Mouse (Mus musculus) spleen, adult 2 months (tissue): Measurements from ENCODE around the gene Gtsf1l. TPM values are rescaled to one million over a fixed set of nuclear protein-coding genes. Genes with fewer than 3 reads are reported as not detected.

ENCODE experiments used
- DNase-seq, 2 experiments: peaks; one replicate each; pipeline versions ENCODE4 v3.0.0 to v3.0.0-alpha.2; 2012 to 2021; ENCODE audit warnings: low spot score in 2 of 2, low read depth in 1 of 2
- H3K27ac ChIP-seq: fragments of 200-500 bp; 2 replicates; pipeline ENCODE4 v1.5.1; 2012; ENCODE audit warnings: low read length, inconsistent platforms; ENCODE audit not compliant: insufficient read depth
- H3K27me3 ChIP-seq: fragments of 200-500 bp; 2 replicates; pipeline ENCODE4 v1.6.1; 2012; ENCODE audit warnings: mild to moderate bottlenecking, moderate library complexity, low read length, inconsistent platforms; ENCODE audit not compliant: control insufficient read depth, insufficient read depth
- H3K36me3 ChIP-seq: fragments of 200-500 bp; 2 replicates; pipeline ENCODE4 v1.6.1; 2012; ENCODE audit warnings: mild to moderate bottlenecking, low read length, inconsistent platforms; ENCODE audit not compliant: control insufficient read depth, insufficient read depth
- H3K4me1 ChIP-seq: fragments of 200-500 bp; 2 replicates; pipeline ENCODE4 v1.6.1; 2011; ENCODE audit warnings: inconsistent platforms; ENCODE audit not compliant: control insufficient read depth, insufficient read depth, insufficient read length
- H3K4me3 ChIP-seq: fragments of 200-500 bp; 2 replicates; pipeline ENCODE4 v1.5.1; 2011; ENCODE audit warnings: mild to moderate bottlenecking, inconsistent platforms; ENCODE audit not compliant: insufficient read depth, insufficient read length; ENCODE audit errors: extremely low read depth
- CTCF ChIP-seq: fragments of 200-500 bp; IDR thresholded peaks from 2 replicates; pipeline ENCODE4 v1.5.1; 2011; ENCODE audit warnings: mild to moderate bottlenecking, inconsistent platforms; ENCODE audit not compliant: insufficient read depth, insufficient read length, insufficient replicate concordance; ENCODE audit errors: extremely low read depth
- POLR2A ChIP-seq: fragments of 200-500 bp; IDR thresholded peaks from 2 replicates; pipeline ENCODE4 v1.6.1; 2011; ENCODE audit warnings: low read depth, low read length, inconsistent platforms
- WGBS: fragments of 180-500 bp; shearing (Covaris S2); methylation state at CpG from one replicate; pipeline ENCODE4 v1.1.7; 2018; 5-methylcytosine and 5-hydroxymethylcytosine counted together
- polyA plus RNA-seq: library from polyadenylated mRNA; depleted of rRNA; stranded (reverse); fragments of >200 nt; gene quantifications from 2 replicates; pipeline ENCODE4 v1.2.3, GENCODE M21; 2012

Gene Gtsf1l
- polyA plus RNA-seq, 1 experiment, result not detected

GRCm38 (mm10) chr2:163074808-163075207 is 12.8 kb downstream of the Gtsf1l start:
- no peaks in the 10 kb centered on the region for H3K4me1 ChIP-seq
- 95% methylated on average over 12 of the region's 12 CpGs for WGBS
- no peak overlapping the region for H3K4me3 ChIP-seq
- TF ChIP-seq CTCF, result no peak
- no peak for TF ChIP-seq POLR2A
- no peak overlapping the region for H3K27ac ChIP-seq
- no peaks in the 10 kb centered on the region for H3K27me3 ChIP-seq
- no peaks in the 10 kb centered on the region for H3K36me3 ChIP-seq
- no peak for DNase-seq

DNA sequence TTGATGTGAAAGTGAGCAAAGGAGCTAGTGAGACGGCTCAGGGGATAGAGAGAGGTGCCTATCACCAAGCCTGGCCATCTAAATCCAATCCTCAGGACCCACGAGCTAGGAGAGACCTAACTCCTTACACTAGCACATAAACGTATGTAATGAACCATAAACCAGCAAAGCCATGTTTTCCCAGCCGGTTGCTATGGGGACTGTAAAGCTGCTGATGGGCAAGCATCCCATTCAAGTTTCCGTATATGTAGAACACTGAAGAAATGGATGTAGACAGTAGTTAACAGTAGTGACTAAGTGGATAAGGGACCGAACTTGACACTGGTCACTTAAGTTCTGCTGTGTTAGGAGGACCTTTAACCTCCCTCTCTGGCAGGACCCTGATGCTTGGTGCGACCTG is 13.6 kb downstream of the Gtsf1l start:
- no peak for DNase-seq
- no peak overlapping the region for H3K27ac ChIP-seq
- no peak overlapping the region for H3K4me3 ChIP-seq
- no peaks in the 10 kb centered on the region for H3K27me3 ChIP-seq
- WGBS, result 96% methylated on average over 7 of the region's 7 CpGs
- no peaks in the 10 kb centered on the region for H3K4me1 ChIP-seq
- TF ChIP-seq CTCF (no peak), POLR2A (no peak)
- H3K36me3 ChIP-seq, result no peaks in the 10 kb centered on the region

- WGBS, result 95% methylated on average over 9 of the region's 9 CpGs
- H3K27me3 ChIP-seq, result no peaks in the 10 kb centered on the region
- no peak overlapping the region for H3K4me3 ChIP-seq
- no peaks in the 10 kb centered on the region for H3K4me1 ChIP-seq
- no peak for TF ChIP-seq CTCF
- TF ChIP-seq POLR2A, result no peak
- DNase-seq, result no peak
- H3K27ac ChIP-seq, result no peak overlapping the region
- H3K36me3 ChIP-seq, result no peaks in the 10 kb centered on the region
These were observed 14.5 kb downstream of the Gtsf1l start for GRCm38 (mm10) chr2:163073023-163073757.

GRCm38 (mm10) chr2:163071590-163071989 is 16.1 kb downstream of the Gtsf1l start:
- no peak for DNase-seq
- Histone ChIP-seq H3K36me3 (no peaks in the 10 kb centered on the region), H3K27me3 (no peaks in the 10 kb centered on the region), H3K4me3 (no peak overlapping the region), H3K4me1 (no peaks in the 10 kb centered on the region), H3K27ac (no peak overlapping the region)
- 91% methylated on average over 3 of the region's 3 CpGs for WGBS
- no peak for TF ChIP-seq CTCF
- TF ChIP-seq POLR2A, result no peak

DNA sequence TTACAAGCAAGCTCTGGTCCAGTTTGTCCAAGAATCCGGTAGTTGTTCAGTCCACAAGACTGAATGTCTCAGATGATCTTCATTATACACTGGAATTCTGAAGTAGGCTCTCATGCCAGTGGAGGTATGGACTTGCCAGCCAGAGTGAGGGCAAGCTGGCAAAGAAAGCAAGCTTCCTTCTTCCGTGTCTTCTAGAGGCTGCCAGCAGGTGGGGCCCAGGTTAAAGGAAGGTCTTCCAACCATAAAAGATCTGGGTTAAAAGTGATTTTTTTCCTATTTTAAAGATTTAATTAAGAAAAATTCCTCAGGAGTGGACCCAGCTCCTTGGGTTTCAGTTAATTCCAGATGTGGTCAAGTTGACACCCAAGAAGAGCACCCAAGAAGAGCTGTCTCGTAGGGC is 17.4 kb downstream of the Gtsf1l start:
- no peak for DNase-seq

GRCm38 (mm10) chr2:163067233-163067632 is 20.4 kb downstream of the Gtsf1l start:
- 90% methylated on average over 1 of the region's 1 CpGs for WGBS
- H3K27me3 ChIP-seq, result no peaks in the 10 kb centered on the region
- H3K4me3 ChIP-seq, result no peak overlapping the region
- H3K36me3 ChIP-seq, result no peaks in the 10 kb centered on the region
- TF ChIP-seq POLR2A, result no peak
- TF ChIP-seq CTCF, result no peak
- no peaks in the 10 kb centered on the region for H3K4me1 ChIP-seq
- no peak for DNase-seq
- H3K27ac ChIP-seq, result no peak overlapping the region

More for the DNA sequence above, 17.4 kb downstream of the Gtsf1l start:
- Histone ChIP-seq H3K36me3 (no peaks in the 10 kb centered on the region), H3K4me3 (no peak overlapping the region), H3K27me3 (no peaks in the 10 kb centered on the region), H3K4me1 (no peaks in the 10 kb centered on the region), H3K27ac (no peak overlapping the region)
- TF ChIP-seq POLR2A, result no peak
- TF ChIP-seq CTCF, result no peak
- 92% methylated on average over 3 of the region's 3 CpGs for WGBS

DNA sequence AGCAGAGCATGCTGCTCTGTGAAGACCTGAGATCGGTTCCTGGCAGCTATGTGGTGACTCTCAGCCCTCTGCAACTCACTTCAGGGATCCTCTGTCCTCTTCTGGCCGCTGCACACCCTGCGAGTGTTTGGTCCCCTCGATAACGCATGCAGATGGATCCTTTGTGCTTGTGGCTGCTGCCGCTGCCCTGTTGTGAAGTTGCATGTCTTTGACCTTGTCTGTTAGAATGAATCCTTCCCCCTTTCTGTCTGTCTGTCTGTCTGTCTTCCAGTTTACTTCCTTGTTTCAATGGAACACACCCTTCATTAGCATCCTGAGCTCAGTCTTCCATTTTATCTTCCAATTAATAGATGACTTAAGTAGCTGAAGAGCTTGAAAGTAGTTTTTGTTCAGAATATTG is 21.3 kb downstream of the Gtsf1l start:
- no peaks in the 10 kb centered on the region for H3K4me1 ChIP-seq
- no peaks in the 10 kb centered on the region for H3K27me3 ChIP-seq
- WGBS, result 96% methylated on average over 6 of the region's 6 CpGs
- DNase-seq, result no peak
- TF ChIP-seq CTCF, result no peak
- TF ChIP-seq POLR2A, result no peak
- H3K27ac ChIP-seq, result no peak overlapping the region
- H3K4me3 ChIP-seq, result no peak overlapping the region
- H3K36me3 ChIP-seq, result no peaks in the 10 kb centered on the region
